Mouse (Mus musculus): ENCODE measurements around the gene Shq1.

- no peak for TF ChIP-seq CTCF (IDR thresholded peaks at IDR 0.05; ENCODE audit: control insufficient read depth, insufficient read depth, insufficient replicate concordance, low read depth, low read length)
- no peak for TF ChIP-seq POLR2A (IDR thresholded peaks at IDR 0.05; ENCODE audit: control insufficient read depth, low read depth, low read length)
Measured at GRCm38 (mm10) chr6:100706861-100707260, 35.9 kb upstream of the Shq1 start.

Measured in testis, adult 2 months (tissue).